Mouse (Mus musculus) heart, adult 2 months (tissue): ENCODE measurements at regions not wholly inside any gene's neighbourhood (a gene's known extent, or its start where the extent isn't known, plus 50 kb on each side); places are given as distances from the start of the nearest gene placed in this dataset.

Experiments
- CTCF ChIP-seq: fragments of 200-600 bp; IDR thresholded peaks from 2 replicates; pipeline ENCODE4 v1.8.1; 2022; ENCODE audit warnings: antibody characterized with exemption, mild to moderate bottlenecking, moderate library complexity
- POLR2A ChIP-seq: fragments of 200-500 bp; IDR thresholded peaks from 2 replicates; pipeline ENCODE4 v1.6.1; 2011; ENCODE audit warnings: mild to moderate bottlenecking, low read depth, low read length, control low read depth; ENCODE audit not compliant: insufficient read depth

DNA sequence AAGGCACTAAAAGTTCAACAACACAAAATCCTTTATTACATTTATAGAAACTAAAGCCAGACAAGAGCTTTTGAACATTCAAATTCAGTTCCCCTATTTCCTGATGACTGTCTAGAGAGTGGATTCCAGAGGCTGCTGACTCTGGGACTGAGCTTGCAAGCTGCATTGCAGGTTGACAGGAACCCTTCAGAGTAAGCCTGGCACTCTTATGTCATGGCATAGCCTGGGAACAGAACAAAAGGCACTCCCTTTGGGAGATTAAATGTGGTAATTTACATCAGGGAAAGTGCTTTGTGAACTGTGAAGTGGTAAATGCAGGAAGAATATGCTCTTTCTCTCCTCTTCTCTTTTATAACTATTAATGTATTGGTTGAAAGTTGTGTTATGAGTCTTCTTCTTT is 847.3 kb downstream of the Bcl11a start:
- no peak for TF ChIP-seq CTCF
- no peak for TF ChIP-seq POLR2A
